Mouse (Mus musculus) cerebellum, adult 8-10 months (tissue): Measurements from ENCODE around the gene Gtpbp6.
"Not testable (repeated sequence)": the region's sequence is repeated elsewhere in the genome, so short reads cannot be mapped to it uniquely, and the experiment has no call there.

Source experiments
- DNase-seq: peaks from one replicate; pipeline ENCODE4 v3.0.0; 2022

The Gtpbp6 gene

DNA sequence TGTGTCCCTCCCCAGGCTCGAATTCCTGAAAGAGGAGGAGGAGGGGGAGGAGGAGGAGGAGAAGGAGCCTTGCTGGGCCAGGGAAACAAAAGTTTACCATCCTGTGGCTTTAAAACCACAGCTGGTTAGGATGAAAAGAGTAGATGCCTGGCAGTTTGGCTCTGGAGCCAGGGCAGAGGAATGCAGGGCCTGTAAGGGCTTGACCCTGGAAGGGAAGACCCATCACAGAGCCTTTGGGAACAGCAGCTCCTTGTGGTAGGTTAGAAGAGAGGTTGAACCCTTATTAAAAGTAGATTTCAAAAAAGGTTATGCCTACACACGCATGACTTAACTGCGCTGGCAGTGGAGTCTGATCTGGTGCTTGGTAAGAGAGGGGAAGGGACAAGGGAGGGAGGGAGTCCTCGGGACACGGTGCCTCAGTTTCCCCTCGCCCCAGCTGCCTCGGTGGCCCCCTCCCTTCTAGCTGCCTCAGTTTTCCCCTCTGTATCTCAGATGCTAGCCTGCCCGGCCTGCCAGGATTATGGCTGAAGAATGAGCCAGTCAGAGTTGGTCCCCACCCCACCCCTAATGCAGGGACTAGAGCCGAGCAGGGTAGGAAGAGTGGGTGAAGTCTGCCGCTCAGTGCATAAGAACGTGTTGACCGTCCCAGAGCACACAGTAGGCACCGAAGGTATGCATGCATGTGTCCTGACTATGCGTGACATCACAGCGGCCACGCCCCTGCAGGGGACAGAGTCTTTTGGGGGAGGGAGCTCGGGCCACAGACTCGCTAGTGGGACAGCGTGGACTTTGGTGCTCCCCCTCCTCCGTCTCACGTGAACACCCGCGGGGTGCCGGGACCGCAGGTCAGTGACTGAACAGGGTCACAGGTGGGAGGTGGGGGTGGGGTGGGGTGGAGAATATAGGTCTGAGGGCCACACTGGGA is 8.1 kb downstream of the Gtpbp6 start, which contains the start of gene Plcxd1:
Gene Plcxd1, plus strand, starts transcription at position 314 of the 925 bp plus-strand sequence.
- DNase-seq = peak; percentile 26

DNA sequence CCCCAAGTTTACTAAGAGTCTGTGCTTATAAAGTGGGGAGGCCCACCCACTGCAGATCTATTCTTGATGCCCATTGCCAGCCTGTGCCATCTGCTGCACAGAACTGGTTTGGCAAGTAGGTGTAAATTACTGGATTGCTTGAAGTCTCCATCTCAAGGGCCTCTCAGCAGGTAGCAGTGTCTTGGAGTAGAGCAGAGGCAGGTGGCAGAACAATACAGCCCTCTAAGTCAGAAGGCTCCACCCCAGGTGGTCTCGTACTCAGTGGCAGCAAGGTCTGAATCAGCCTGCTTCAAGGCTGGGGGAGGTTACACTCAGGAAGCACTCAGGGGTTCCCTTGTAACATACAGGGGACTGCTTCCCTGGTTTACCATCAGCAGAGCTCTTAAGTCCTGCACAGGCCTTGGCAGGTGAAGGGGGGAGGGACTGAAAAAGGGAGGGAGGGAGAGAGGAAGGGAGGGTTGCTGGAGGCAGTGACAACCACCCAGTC is 9.0 kb downstream of the Gtpbp6 start:
- DNase-seq = no peak

DNA sequence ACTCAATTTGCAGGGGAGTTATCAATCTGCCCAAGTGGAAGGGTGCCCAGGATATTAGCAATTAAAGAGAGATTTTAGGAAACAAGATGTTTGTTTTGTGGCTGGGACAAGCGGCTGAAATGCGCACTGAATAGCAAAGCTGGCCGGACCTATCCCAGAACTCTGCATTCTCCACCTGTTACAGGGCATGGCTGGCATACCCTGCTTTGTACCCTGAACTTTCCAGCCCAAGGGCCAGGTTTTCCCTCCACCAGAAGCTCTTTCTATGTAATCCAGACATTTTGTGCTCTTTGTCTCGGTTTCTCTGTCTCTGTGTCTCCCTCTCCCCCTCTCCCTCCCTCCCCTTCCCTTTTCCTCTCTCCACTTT is 13.2 kb downstream of the Gtpbp6 start:
- DNase-seq = no peak

DNA sequence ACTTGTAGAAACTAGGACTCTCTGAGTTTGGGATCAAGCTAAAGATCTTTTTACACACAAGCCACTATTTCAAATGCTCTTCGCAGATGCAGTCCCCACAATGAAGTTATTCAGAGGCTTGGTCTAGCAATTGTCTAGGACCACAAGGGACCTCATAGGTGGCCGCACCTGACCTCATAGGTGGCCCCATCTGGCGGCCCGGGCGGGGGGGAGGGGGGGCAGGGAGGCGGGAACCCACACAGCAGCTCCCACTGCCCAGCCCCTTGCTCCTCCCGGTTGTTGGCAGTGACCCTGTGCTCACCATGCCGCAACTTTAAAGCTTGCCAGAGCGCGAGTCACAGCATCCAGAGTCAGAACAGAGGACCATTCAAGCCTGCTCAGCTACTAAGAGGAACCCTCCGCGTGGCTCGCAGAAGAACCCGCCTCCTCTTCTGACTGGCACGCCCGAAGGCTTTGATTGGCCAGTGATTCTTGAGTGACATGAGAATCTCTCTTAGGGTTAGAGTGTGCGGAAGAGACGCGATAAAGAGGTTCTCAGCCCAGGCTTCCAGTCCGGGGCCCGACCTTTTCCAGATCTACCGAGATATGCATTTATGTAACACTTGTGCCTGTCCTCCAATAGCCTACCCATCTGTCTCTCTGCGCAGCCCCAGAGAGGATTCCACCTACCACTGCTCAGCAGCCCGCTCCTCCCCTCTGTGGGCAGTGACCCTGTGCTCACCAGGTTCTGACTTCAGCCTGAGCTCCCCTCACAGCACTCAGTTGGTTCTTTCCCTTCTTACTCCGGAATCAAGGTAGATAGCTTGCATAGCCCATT is 13.8 kb downstream of the Gtpbp6 start, which contains the start of gene Gm35315:
Gene Gm35315, minus strand, starts transcription at position 391 of the 817 bp plus-strand sequence.
- DNase-seq = peak; percentile 88

DNA sequence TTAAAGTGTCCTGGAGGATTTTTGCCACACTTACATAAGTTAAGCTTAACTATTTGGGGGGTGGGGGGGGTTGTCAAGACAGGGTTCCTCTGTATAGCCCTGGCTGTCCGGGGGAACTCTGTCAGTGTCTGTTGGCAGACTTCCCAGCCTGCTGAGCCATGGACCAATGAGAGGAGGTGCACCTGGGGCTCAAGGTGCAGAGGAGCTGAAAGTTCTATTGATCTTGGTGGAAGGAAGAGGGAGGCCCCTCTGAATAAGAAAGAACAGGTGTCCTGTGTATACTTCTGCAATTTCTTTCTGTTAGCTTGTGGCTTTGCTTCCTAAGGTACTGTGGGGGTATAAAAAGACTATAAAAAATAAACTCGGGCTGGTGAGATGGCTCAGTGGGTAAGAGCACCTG is 16.5 kb downstream of the Gtpbp6 start:
- DNase-seq = no peak

DNA sequence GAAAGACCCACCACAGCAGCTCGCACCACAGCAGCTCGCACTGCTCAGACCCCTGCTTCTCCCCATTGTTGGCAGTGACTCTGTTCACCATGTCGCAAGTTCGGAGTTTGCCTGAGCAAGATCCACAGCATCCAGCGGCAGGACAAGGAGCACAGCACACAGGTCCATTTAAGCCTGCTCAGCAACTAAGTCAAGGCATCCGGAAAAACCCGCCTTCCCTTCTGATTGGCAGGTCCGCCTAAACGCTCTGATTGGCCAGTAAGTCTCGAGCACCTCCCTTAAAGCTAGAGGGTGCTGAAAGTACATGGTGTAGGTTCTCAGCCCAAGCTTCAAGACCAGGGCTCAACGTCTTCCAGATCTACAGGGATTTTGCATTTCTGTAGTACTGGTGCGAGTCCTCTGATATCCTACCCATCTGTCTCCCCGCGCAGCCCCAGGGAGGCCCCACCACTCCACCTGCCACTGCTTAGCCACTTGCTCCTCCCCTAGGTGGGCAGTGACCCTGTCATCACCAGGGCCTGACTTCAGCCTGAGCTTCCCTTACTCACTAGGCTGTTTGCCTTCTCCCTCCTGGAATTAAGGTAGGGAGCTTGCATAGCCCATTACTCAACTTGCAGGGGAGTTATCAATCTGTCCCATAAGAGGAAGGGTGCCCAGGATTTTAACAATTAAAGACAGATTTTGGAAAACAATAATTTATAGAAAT is 21.7 kb downstream of the Gtpbp6 start:
- no peak for DNase-seq

DNA sequence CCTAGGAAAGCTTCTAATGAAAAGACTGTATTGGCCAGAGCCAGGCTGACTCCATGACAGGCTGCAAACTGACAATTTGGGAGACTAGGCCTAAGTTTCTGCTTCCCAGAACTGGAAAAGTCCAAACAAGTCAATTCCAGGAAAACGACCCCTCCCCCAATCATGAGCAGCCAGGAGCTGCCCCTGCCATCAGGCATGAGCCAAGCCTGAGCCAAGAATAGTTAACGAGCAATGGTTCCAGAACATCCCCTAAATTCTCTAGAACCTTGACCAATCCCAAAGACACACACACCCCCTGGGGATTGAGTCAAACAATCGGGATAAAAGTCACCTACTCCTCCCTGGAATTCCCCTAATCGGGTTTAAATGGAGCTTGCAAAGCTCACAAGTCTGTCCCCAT is 25.0 kb downstream of the Gtpbp6 start:
- DNase-seq = no peak

DNA sequence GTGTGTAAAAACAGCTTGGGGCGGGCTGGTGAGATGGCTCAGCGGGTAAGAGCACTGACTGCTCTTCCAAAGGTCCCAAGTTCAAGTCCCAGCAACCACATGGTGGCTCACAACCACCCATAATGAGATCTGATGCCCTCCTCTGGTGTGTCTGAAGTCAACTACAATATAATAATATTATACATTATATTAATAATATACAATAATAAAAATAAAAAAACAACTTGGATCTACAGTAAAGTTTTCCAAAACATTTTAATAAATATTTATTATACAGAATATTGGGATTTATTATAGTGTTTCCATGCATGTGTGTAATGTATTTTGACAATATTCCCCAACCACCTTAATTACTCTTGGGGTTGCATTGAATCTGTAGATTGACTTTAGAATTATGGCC is 35.6 kb downstream of the Gtpbp6 start, which contains the start of gene Gm17655:
Gene Gm17655, minus strand, starts transcription at position 101 of the 400 bp plus-strand sequence.
- DNase-seq = not testable (repeated sequence)

DNA sequence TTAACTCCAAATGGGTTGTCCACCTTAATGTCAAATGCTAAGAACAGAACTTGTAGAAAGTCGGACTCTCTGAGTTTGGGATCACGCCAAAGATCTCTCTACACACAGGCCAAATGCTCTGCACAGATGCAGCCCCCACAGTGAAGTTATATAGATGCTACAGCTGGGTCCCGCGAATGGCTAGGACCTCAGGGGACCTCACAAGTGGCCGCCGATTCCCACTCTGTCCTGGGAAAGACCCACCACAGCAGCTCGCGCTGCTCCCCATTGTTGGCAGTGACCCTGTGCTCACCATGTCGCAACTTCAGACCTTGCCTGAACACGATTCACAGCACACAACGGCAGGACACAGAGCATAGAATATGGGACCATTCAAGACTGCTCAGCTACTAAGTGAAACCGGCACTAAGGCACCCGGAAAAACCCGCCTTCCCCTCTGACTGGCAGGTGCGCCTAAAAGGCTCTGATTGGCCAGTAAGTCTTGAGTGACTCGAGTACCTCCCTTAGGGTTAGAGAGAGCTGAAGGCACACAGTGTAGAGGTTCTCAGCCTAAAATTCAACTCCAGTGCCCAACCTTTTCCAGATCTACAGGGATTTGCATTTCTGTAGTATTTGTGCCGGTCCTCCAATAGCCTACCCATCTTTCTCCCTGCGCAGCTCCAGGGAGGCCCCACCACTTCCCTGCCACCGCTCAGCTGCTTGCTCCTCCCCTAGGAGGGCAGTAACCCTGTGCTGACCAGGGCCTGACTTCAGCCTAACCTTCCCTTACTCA is 50.2 kb downstream of the Gtpbp6 start:
- DNase-seq = peak; percentile 78
